Mouse (Mus musculus): ENCODE results near the gene Pik3ip1. TPM values are rescaled to one million over a fixed set of nuclear protein-coding genes. Genes with fewer than 3 reads are reported as not detected.

Pik3ip1 gene
- polyA plus RNA-seq, 1 experiment, result 8.5 TPM

- Histone ChIP-seq H3K4me3 (ENCODE audit: insufficient read depth, low read depth, low read length) (peak overlapping the region; percentile 60), H3K4me1 (ENCODE audit: control insufficient read depth, insufficient read depth, low read length) (peaks cover 13% of the 10 kb centered on the region; the same call in 1 of the 2 replicates), H3K36me3 (ENCODE audit: control insufficient read depth, insufficient read depth, low read length) (no peaks in the 10 kb centered on the region), H3K27me3 (replicated peaks; ENCODE audit: control insufficient read depth, insufficient read depth, low read length) (no peaks in the 10 kb centered on the region), H3K27ac (ENCODE audit: insufficient read depth, low read depth, low read length) (peak overlapping the region; percentile 89)
- TF ChIP-seq CTCF (conservative IDR thresholded peaks at IDR 0.05; ENCODE audit: insufficient read depth, insufficient read length, low read depth, low read length) (no peak), POLR2A (IDR thresholded peaks at IDR 0.05; ENCODE audit: low read depth, low read length) (peak; percentile 37)
- peak; percentile 95 for DNase-seq
- 1% methylated on average over 75 of the region's 75 CpGs for WGBS
Observed at GRCm38 (mm10) chr11:3331756-3332642, 1.8 kb downstream of the Pik3ip1 start.

GRCm38 (mm10) chr11:3333111-3333695 is 3.0 kb downstream of the Pik3ip1 start:
- Histone ChIP-seq H3K4me3 (ENCODE audit: insufficient read depth, low read depth, low read length) (no peak overlapping the region), H3K4me1 (ENCODE audit: control insufficient read depth, insufficient read depth, low read length) (peaks cover 13% of the 10 kb centered on the region; the same call in 1 of the 2 replicates), H3K27ac (ENCODE audit: insufficient read depth, low read depth, low read length) (peak overlapping the region; percentile 83; the same call in 1 of the 2 replicates), H3K27me3 (replicated peaks; ENCODE audit: control insufficient read depth, insufficient read depth, low read length) (no peaks in the 10 kb centered on the region), H3K36me3 (ENCODE audit: control insufficient read depth, insufficient read depth, low read length) (no peaks in the 10 kb centered on the region)
- no peak for TF ChIP-seq CTCF (conservative IDR thresholded peaks at IDR 0.05; ENCODE audit: insufficient read depth, insufficient read length, low read depth, low read length)
- no peak for TF ChIP-seq POLR2A (IDR thresholded peaks at IDR 0.05; ENCODE audit: low read depth, low read length)
- no peak for DNase-seq
- 90% methylated on average over 11 of the region's 11 CpGs for WGBS

- TF ChIP-seq CTCF (conservative IDR thresholded peaks at IDR 0.05; ENCODE audit: insufficient read depth, insufficient read length, low read depth, low read length), result no peak
- WGBS, result 86% methylated on average over 11 of the region's 11 CpGs
- no peak overlapping the region for H3K4me3 ChIP-seq (ENCODE audit: insufficient read depth, low read depth, low read length)
- no peaks in the 10 kb centered on the region for H3K27me3 ChIP-seq (replicated peaks; ENCODE audit: control insufficient read depth, insufficient read depth, low read length)
- 0 out of 2 replicates have a peak overlapping the region, but pooled peaks have one; percentile 13 for H3K27ac ChIP-seq (ENCODE audit: insufficient read depth, low read depth, low read length)
- peaks cover 13% of the 10 kb centered on the region; the same call in 1 of the 2 replicates for H3K4me1 ChIP-seq (ENCODE audit: control insufficient read depth, insufficient read depth, low read length)
- H3K36me3 ChIP-seq (ENCODE audit: control insufficient read depth, insufficient read depth, low read length), result no peaks in the 10 kb centered on the region
- DNase-seq, result no peak
Observed at GRCm38 (mm10) chr11:3334141-3334710, 4.0 kb downstream of the Pik3ip1 start.

DNA sequence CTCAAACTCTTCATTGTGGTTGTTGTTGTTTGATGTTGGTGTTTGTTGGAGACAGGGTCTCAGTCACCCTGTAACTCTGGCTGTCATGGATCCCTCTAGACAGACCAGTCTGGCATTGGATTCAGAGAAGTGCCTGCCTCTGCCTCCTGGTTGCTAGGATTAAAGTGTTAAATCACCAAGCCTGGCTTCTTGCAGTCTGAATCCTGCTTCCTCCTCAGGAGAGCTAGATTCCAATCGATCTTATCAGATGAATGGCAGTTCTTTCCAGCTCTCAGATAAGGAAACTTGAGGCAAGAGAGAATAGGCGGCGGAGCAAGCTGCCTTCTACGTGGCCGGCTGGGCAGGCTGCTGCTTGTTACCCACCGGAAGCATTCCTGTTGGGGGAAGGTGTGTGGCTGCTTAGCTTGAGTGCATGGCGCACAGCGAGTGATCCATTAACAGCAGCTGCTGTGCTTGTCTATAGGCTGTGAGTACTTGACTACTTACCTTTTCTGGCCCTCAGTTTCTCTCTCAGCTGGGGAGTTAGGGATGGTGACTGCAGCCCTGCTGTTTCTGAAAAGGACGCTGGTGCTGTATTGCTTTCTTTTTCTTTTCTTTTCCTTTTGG is 4.6 kb downstream of the Pik3ip1 start:
- H3K4me1 ChIP-seq (ENCODE audit: control insufficient read depth, insufficient read depth, low read length), result peaks cover 13% of the 10 kb centered on the region; the same call in 1 of the 2 replicates

DNA sequence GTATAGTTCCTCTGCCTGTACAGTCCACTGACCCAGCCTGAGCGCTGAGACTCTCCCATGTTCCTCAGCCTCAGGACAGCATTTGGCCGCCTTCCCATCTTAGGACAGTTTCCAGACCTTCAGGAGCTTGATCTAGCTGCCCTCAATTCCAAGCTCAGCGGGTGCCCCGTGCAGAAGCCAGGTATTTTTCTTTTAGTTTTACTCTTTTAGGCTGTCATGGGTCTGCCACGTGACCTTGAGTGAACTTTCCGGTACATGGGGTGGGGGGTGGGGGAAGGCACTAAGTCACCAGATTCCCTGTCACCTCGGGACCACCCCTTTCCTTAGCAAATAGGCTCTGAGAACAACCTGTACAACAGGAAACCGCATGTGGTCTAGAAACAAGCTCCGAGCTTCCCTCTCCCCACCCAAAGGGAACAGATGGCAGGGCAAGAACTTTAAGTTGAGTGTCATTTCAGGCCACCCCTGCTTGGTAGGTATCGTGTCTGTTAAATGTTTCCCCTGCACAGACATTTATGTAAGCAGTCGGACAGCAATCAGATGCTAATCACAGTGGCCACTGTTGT is 5.5 kb downstream of the Pik3ip1 start:
- Histone ChIP-seq H3K36me3 (ENCODE audit: control insufficient read depth, insufficient read depth, low read length) (no peaks in the 10 kb centered on the region), H3K27me3 (replicated peaks; ENCODE audit: control insufficient read depth, insufficient read depth, low read length) (no peaks in the 10 kb centered on the region), H3K4me3 (ENCODE audit: insufficient read depth, low read depth, low read length) (no peak overlapping the region), H3K4me1 (ENCODE audit: control insufficient read depth, insufficient read depth, low read length) (peaks cover 13% of the 10 kb centered on the region; the same call in 1 of the 2 replicates), H3K27ac (ENCODE audit: insufficient read depth, low read depth, low read length) (peak overlapping the region; percentile 34)
- DNase-seq, result peak; percentile 63
- TF ChIP-seq POLR2A (IDR thresholded peaks at IDR 0.05; ENCODE audit: low read depth, low read length) (no peak), CTCF (conservative IDR thresholded peaks at IDR 0.05; ENCODE audit: insufficient read depth, insufficient read length, low read depth, low read length) (no peak)
- WGBS, result 23% methylated on average over 11 of the region's 11 CpGs

More for the DNA sequence above, 4.6 kb downstream of the Pik3ip1 start:
- no peaks in the 10 kb centered on the region for H3K36me3 ChIP-seq (ENCODE audit: control insufficient read depth, insufficient read depth, low read length)
- DNase-seq, result peak; percentile 21
- TF ChIP-seq POLR2A (IDR thresholded peaks at IDR 0.05; ENCODE audit: low read depth, low read length) (no peak), CTCF (conservative IDR thresholded peaks at IDR 0.05; ENCODE audit: insufficient read depth, insufficient read length, low read depth, low read length) (no peak)
- H3K27me3 ChIP-seq (replicated peaks; ENCODE audit: control insufficient read depth, insufficient read depth, low read length), result no peaks in the 10 kb centered on the region
- no peak overlapping the region for H3K4me3 ChIP-seq (ENCODE audit: insufficient read depth, low read depth, low read length)
- 56% methylated on average over 9 of the region's 9 CpGs for WGBS
- peak overlapping the region; percentile 34; the same call in 1 of the 2 replicates for H3K27ac ChIP-seq (ENCODE audit: insufficient read depth, low read depth, low read length)

DNA sequence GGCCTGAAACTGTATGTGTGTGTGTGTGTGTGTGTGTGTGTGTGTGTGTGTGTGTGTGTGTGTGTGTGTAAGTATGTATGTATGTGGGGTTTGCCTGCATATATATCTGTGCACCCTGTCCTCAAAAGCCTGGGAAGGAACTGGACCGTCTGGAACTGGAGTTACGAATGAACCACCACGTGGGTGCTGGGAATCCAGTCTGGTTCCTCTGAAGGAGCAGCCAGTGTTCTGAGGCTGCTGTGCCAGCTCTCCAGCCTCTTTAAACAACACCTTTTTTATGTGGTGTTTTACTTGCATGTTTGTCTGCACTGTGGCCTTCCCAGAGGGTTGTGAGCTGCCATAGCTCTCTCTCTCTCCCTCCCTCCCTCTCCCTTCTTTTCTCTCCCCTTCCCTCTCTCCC is 6.4 kb downstream of the Pik3ip1 start:
- Histone ChIP-seq H3K27ac (ENCODE audit: insufficient read depth, low read depth, low read length) (no peak overlapping the region), H3K4me3 (ENCODE audit: insufficient read depth, low read depth, low read length) (no peak overlapping the region), H3K36me3 (ENCODE audit: control insufficient read depth, insufficient read depth, low read length) (no peaks in the 10 kb centered on the region), H3K4me1 (ENCODE audit: control insufficient read depth, insufficient read depth, low read length) (peaks cover 13% of the 10 kb centered on the region; the same call in 1 of the 2 replicates), H3K27me3 (replicated peaks; ENCODE audit: control insufficient read depth, insufficient read depth, low read length) (no peaks in the 10 kb centered on the region)
- TF ChIP-seq CTCF (conservative IDR thresholded peaks at IDR 0.05; ENCODE audit: insufficient read depth, insufficient read length, low read depth, low read length) (no peak), POLR2A (IDR thresholded peaks at IDR 0.05; ENCODE audit: low read depth, low read length) (no peak)
- no peak for DNase-seq
- 84% methylated on average over 3 of the region's 3 CpGs for WGBS

Data from kidney, adult 2 months (tissue).